Mouse (Mus musculus) erythroblast, embryonic 14.5 days (primary cell): Measurements from ENCODE around the gene 4930558K02Rik.

Experiments
- GATA1 ChIP-seq: IDR thresholded peaks from 2 replicates; pipeline ENCODE4 v1.6.1; 2012; ENCODE audit warnings: low read length, inconsistent platforms, mixed read lengths
- TAL1 ChIP-seq: IDR thresholded peaks from 3 replicates; pipeline ENCODE4 v1.6.1; 2012; ENCODE audit warnings: low read length, inconsistent platforms, mixed read lengths

DNA sequence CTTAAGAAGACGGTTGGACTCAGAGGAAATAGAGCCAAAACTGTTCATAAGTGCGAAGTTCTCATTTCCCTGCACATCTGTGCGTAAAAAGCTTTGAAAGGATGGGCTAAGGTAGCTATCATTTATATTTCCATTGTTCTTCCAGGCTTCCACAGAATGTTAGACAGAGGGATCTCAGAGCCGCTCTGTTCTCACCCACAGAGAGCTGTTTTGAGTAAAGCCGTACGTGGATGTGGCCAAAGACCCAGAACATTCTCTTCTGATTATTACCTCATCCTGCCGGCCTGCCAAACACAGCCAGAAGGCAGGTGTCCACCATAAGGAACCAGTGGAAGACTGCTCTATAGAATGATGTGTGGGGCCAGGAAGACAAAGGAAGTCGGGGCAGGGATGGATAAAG lies 21.9 kb upstream of the 4930558K02Rik start:
- TF ChIP-seq TAL1 (no peak), GATA1 (no peak)
